Mouse (Mus musculus): ENCODE data around the gene Fam124b.

Gene Fam124b

DNA sequence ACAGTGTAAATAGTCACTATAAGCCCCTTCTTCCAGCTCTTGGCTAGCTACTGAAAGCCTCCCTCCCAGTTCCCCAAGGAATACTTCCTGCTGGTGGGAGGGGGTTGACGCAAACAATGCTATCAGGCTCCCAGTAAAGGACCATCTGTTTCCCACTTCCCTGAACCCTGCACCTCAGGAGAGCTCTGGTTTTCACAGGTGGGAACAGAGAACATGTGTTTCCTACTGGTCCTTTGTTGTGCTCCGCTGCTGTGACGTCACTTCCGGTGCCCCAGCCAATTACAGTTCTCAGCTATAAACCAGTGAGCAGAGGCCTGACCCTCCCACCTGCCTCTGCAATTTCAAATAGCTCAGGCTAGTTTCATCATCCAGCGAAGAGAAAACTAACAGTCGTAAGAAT, at the start of gene Fam124b:
Gene Fam124b, minus strand, starts transcription at position 206 of the 400 bp plus-strand sequence.
- in situ Hi-C loops (cut with MseI, MboI): no loop called here

- in situ Hi-C loops (cut with MseI, MboI): no loop called here
Measured at GRCm38 (mm10) chr1:80260443-80260842, 42.2 kb upstream of the Fam124b start.

- in situ Hi-C loops (cut with MseI, MboI): no loop called here
Measured at GRCm38 (mm10) chr1:80258632-80259031, 40.4 kb upstream of the Fam124b start.

GRCm38 (mm10) chr1:80253309-80253708, 35.0 kb upstream of the Fam124b start:
- in situ Hi-C loops (cut with MseI, MboI): no loop called here

GRCm38 (mm10) chr1:80250247-80250646, 32.0 kb upstream of the Fam124b start:
- in situ Hi-C loops (cut with MseI, MboI): no loop called here

DNA sequence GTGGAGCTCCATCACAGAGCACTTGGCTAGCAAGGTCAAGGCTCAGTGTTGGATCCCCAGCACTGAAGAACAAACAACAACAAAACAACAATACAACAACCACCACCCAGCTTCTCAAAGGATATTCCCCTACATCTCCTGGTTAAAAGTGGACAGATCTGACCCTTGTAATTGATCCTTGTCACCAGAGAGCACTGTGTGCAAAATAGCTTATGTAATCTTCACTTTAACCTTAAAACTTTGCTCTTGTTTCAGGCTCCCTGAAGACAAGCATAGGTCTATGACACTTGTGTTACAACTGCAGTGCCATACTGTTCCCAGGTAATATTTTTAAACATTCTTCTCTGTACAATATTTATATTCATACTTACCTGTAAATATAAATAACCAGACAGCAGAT, 28.9 kb upstream of the Fam124b start:
- in situ Hi-C loops (cut with MseI, MboI): no loop called here

GRCm38 (mm10) chr1:80244123-80244522, 25.9 kb upstream of the Fam124b start:
- in situ Hi-C loops (cut with MseI, MboI): no loop called here

GRCm38 (mm10) chr1:80241579-80241978, 23.3 kb upstream of the Fam124b start:
- in situ Hi-C loops (cut with MseI, MboI): no loop called here

DNA sequence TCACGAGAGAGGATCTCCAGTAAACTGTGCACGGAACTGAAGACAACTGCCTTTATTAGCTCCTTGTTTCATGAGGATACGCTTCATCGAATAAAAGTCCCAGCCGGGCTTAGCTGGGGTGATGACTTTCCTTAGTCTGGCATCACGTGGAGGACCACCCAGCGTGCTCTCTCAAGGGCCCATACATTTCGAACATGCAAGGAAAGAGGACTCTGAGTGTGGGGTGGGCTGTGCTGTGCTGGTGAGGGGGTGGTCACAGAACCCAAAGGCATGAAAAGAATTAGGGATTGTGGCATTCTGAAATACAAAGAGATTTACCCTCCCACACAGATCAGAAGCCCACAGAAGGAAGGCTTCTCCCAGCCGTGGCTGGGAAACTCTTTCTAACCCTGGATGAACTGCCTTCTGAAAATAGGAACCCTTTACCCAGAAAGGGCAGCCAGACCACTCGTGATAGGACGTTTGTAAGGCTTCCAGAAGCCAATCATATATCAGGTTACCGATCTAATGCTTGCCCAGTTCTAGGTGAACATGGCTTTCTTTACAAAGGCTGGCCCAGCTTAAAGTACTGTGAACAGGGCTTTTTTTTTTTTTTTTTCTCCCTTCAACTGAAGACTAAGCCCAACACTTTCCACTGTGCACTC, 21.9 kb upstream of the Fam124b start:
- in situ Hi-C loops (cut with MseI, MboI): no loop called here

GRCm38 (mm10) chr1:80239481-80239880, 21.2 kb upstream of the Fam124b start:
- in situ Hi-C loops (cut with MseI, MboI): no loop called here

GRCm38 (mm10) chr1:80236951-80237702, 18.9 kb upstream of the Fam124b start:
- in situ Hi-C loops (cut with MseI, MboI): no loop called here

DNA sequence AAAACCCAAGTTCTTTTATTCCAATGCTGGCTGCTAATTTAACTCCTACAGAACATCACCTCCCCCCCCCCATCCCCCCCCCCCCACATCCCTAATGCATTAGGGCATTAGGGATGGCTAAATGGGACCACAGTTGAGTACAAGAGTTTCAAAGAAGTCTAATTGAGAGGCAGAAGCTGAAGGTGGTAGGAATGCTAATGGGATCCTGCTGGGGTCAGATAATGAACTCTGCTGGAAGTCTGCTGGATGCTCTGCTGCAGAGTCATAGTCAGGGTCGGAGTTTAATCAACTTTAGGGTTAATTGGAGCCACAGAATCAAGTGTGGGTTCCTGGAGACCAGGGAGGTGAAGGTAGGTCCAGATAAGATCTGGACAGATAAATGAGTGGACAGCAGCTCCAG, 17.9 kb upstream of the Fam124b start:
- in situ Hi-C loops (cut with MseI, MboI): no loop called here

GRCm38 (mm10) chr1:80230612-80231011, 12.3 kb upstream of the Fam124b start:
- in situ Hi-C loops (cut with MseI, MboI): no loop called here

DNA sequence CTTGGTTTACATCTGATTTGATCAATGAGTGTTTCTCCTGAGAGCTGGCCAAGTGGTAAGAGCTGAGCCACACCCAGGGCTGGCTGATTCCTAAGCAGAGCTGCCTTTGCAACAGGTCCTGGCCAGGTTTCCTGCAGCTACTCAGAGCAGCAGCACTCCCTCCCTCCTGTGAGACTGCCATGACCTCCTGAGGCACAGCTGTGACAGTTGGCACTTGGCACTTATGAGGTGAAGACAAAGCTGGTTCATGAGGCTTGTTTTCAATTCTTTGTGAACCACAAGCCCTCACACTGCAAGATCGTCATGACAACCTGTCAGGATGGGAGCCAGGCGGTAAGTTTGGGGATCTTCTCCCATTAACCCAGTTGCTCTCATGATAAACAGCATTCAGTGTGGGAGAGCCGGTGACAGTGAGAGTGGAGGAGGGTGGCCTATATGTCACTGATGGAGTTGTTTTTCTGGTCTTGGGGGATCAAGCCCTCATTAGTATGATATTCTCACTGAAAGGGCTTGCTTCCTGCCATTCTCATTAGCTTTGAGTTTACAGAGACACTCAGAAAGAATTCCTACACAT, 6.7 kb upstream of the Fam124b start:
- in situ Hi-C loops (cut with MseI, MboI): no loop called here

DNA sequence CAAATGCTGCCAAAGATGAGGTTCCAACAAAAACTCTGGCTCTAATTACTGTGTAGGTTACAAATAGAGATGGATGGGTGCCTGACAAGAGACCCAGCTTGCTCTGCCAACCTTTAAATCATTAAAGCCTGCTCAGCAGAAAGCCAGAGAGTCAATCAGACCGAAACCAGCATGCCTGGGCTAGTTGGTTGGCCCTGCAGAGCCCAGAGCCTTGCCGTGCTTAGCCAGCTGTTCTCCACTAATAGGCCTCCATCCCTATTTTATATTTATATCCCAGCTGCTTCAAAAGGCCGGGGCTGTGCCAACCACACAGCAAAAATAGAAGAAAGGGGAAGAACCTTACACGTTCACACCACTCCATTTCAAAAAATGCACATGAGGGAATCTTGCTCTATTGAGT, 2.9 kb upstream of the Fam124b start:
- in situ Hi-C loops (cut with MseI, MboI): no loop called here

GRCm38 (mm10) chr1:80213826-80214225, 4.4 kb downstream of the Fam124b start:
- in situ Hi-C loops (cut with MseI, MboI): no loop called here

DNA sequence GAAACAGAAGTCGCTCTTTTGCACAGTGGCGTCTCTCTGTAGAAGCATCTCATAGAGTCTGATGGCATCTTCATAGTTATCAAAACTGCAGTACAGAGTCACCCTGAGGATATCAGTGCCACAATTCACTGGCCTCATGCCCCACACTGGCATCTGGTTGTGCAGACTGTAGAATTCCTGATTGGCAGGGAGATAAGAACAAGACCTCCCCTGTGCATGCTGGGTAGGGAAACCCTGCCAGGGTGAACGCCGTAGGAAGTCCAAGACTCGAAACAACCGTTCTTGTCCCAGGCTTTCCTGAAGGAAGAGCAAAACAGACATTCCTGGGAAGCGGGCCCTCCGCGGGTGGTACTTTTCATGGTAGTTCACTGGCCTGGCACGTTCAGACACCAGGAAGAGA, 5.1 kb downstream of the Fam124b start:
- in situ Hi-C loops (cut with MseI, MboI): no loop called here

DNA sequence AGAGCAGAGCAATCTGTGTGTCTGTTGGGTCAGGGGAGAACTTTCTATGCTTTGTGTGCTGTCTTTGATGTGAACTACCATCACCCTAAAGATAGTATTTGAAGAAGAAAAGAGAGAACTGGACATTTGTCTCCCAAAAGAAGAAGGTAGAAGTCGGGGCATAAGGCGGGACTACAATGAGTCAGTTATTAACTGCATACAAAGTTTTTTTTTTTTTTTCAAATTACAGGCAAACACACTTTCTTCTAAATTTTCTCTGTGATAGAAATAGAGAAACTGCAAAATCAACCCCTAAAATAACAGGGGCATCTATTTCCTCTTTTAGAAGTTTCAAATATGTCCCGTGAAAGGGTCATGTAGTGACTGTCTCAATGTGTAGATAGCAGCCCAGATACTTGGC, 16.0 kb downstream of the Fam124b start:
- in situ Hi-C loops (cut with MseI, MboI): no loop called here

GRCm38 (mm10) chr1:80192837-80193236, 25.4 kb downstream of the Fam124b start:
- in situ Hi-C loops (cut with MseI, MboI): loop anchor here in 1 of 2 experiments (25.0 kb wide), 1 partner anchor 319 kb away; no protein-coding TSS in a partner anchor

- in situ Hi-C loops (cut with MseI, MboI): loop anchor here (10.0 to 25.0 kb wide), 4 partner anchors 223 to 333 kb away; no protein-coding TSS in a partner anchor
Measured at GRCm38 (mm10) chr1:80181414-80181805, 36.9 kb downstream of the Fam124b start.

- in situ Hi-C loops (cut with MseI, MboI): loop anchor here (10.0 to 25.0 kb wide), 4 partner anchors 224 to 334 kb away; no protein-coding TSS in a partner anchor
Measured at GRCm38 (mm10) chr1:80180767-80181413, 37.4 kb downstream of the Fam124b start.

DNA sequence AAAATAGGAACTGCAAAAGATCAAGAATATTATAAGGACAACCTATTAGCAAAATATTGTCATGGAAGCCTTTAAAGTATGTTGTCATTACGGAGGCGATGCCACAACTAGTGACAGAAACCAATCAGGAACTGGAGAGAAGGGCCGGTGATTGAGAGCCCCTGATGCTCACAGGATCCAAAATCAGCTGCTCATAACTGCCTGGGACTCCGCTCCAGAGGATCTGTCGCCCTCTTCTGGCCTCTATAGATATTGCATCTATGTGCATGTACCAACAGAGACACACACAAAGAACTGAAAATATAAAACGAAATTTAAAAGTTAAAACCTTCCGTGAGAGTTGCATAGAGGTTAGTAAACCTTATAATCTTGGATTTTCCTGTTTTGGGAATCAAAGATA, 38.1 kb downstream of the Fam124b start:
- in situ Hi-C loops (cut with MseI, MboI): loop anchor here (10.0 to 25.0 kb wide), 4 partner anchors 225 to 335 kb away; no protein-coding TSS in a partner anchor

Data from mouse trophoblast stem cell (cell line).